Mouse (Mus musculus) ovary, postnatal 10 days (tissue): ENCODE measurements at regions not wholly inside any gene's neighbourhood (a gene's known extent, or its start where the extent isn't known, plus 50 kb on each side); places are given as distances from the start of the nearest gene placed in this dataset.

Source experiments
- DNase-seq: peaks from one replicate; pipeline ENCODE4 v3.0.0; 2022; ENCODE audit warnings: low spot score

- no peak for DNase-seq
Observed at GRCm38 (mm10) chr10:42068497-42068896, 50.3 kb upstream of the Armc2 start.
